34 mouse cellular contexts compared by ENCODE assay signal in genomic region chr3:33416321-33416720, GRCm38 (mm10).
"Had no signal": no experiment of that assay in that cellular context is flagged by ENCODE, and none has a peak within 500 bp of the region (broad histone marks: within the 10 kb centered on the region; RNA-seq: fewer than 3 reads in every experiment).

No protein-coding gene starts in this region.

- H3K4me2 ChIP-seq: heart, embryonic 11.5 days; heart, embryonic 12.5 days; heart, embryonic 13.5 days; heart, embryonic 15.5 days; hindbrain, embryonic 12.5 days; hindbrain, embryonic 13.5 days; hindbrain, embryonic 14.5 days; hindbrain, embryonic 15.5 days; intestine, embryonic 15.5 days; kidney, embryonic 15.5 days had no signal

- H3K4me1 ChIP-seq: heart, embryonic 10.5 days; heart, embryonic 12.5 days; heart, embryonic 13.5 days; heart, embryonic 15.5 days; hindbrain, embryonic 12.5 days; hindbrain, embryonic 13.5 days; hindbrain, embryonic 15.5 days; intestine, embryonic 15.5 days; kidney, embryonic 15.5 days had no signal

- H3K9me3 ChIP-seq: heart, embryonic 10.5 days; heart, embryonic 12.5 days; heart, embryonic 13.5 days; heart, embryonic 15.5 days; hindbrain, embryonic 12.5 days; hindbrain, embryonic 13.5 days; hindbrain, embryonic 15.5 days; intestine, embryonic 15.5 days; kidney, embryonic 15.5 days had no signal

- H3K4me3 ChIP-seq: heart, embryonic 10.5 days; heart, embryonic 12.5 days; heart, embryonic 13.5 days; heart, embryonic 15.5 days; hindbrain, embryonic 12.5 days; hindbrain, embryonic 13.5 days; hindbrain, embryonic 15.5 days; intestine, embryonic 15.5 days; kidney, embryonic 15.5 days; layer of hippocampus, adult 2 months had no signal

- H3K9ac ChIP-seq: heart, embryonic 12.5 days; heart, embryonic 13.5 days; heart, embryonic 15.5 days; hindbrain, embryonic 12.5 days; hindbrain, embryonic 13.5 days; hindbrain, embryonic 14.5 days; hindbrain, embryonic 15.5 days; intestine, embryonic 15.5 days; kidney, embryonic 15.5 days had no signal

- H3K36me3 ChIP-seq: heart, embryonic 10.5 days; heart, embryonic 12.5 days; heart, embryonic 13.5 days; heart, embryonic 15.5 days; hindbrain, embryonic 12.5 days; hindbrain, embryonic 13.5 days; hindbrain, embryonic 15.5 days; intestine, embryonic 15.5 days; kidney, embryonic 15.5 days had no signal

- H3K27me3 ChIP-seq: heart, embryonic 12.5 days; heart, embryonic 13.5 days; heart, embryonic 15.5 days; hindbrain, embryonic 12.5 days; hindbrain, embryonic 13.5 days; hindbrain, embryonic 15.5 days; intestine, embryonic 15.5 days; kidney, embryonic 15.5 days had no signal

- H3K27ac ChIP-seq: heart, embryonic 10.5 days; heart, embryonic 13.5 days; heart, embryonic 15.5 days; hindbrain, embryonic 12.5 days; hindbrain, embryonic 13.5 days; hindbrain, embryonic 14.5 days; hindbrain, embryonic 15.5 days; hindbrain, postnatal 0 days; intestine, embryonic 15.5 days; kidney, embryonic 15.5 days; kidney, postnatal 0 days; layer of hippocampus, adult 2 months had no signal

- DNase-seq: heart, postnatal 10 days; heart, postnatal 14 days; heart, postnatal 36 days; heart, postnatal 4 days; kidney, adult 11 months; kidney, adult 18-20 months; kidney, adult 2 months; kidney, adult 8-10 months; kidney, adult 9 months; kidney, postnatal 10 days; kidney, postnatal 14 days; kidney, postnatal 25 days; kidney, postnatal 36 days; kidney, postnatal 4 days; layer of hippocampus, adult 9-11 months; layer of hippocampus, postnatal 36 days had no signal

- ATAC-seq: hindbrain, embryonic 16.5 days; hindbrain, postnatal 0 days; inflammation-experienced regulatory T-cells, adult 6 months; intestine, embryonic 15.5 days; intestine, embryonic 16.5 days; intestine, postnatal 0 days had no signal
